Mouse (Mus musculus) embryonic facial prominence, embryonic 14.5 days (tissue): ENCODE measurements around the gene Timp3. TPM values are rescaled to one million over a fixed set of nuclear protein-coding genes. Genes with fewer than 3 reads are reported as not detected.

ENCODE experiments used
- ATAC-seq: fragments of 200-750 bp; cut with Nextera tagmentation; 2 replicates; pipeline ENCODE4 v1.8.0; 2017; ENCODE audit warnings: low read depth, moderate number of reproducible peaks, moderate TSS enrichment
- DNase-seq: peaks from one replicate; pipeline ENCODE4 v3.0.0-alpha.2; 2015; ENCODE audit warnings: low spot score
- H3K27ac ChIP-seq: fragments of 300-500 bp; sonication (generic); replicated peaks from 2 replicates; pipeline ENCODE4 v1.5.1; 2014; ENCODE audit warnings: low read depth, mild to moderate bottlenecking, low read length, moderate library complexity
- H3K27me3 ChIP-seq: fragments of 300-500 bp; sonication (generic); replicated peaks from 2 replicates; pipeline ENCODE4 v1.6.1; 2014; ENCODE audit warnings: low read length; ENCODE audit not compliant: control insufficient read depth, insufficient read depth
- H3K36me3 ChIP-seq: fragments of 300-500 bp; sonication (generic); 2 replicates; pipeline ENCODE4 v1.6.1; 2014; ENCODE audit warnings: low read length, mixed read lengths; ENCODE audit not compliant: control insufficient read depth, insufficient read depth
- H3K4me1 ChIP-seq: fragments of 300-500 bp; sonication (generic); 2 replicates; pipeline ENCODE4 v1.6.1; 2014; ENCODE audit warnings: antibody characterized with exemption, low read length; ENCODE audit not compliant: control insufficient read depth, insufficient read depth
- H3K4me2 ChIP-seq: fragments of 300-500 bp; sonication (generic); 2 replicates; pipeline ENCODE4 v1.6.1; 2014; ENCODE audit warnings: low read depth, mild to moderate bottlenecking, low read length, moderate library complexity, mixed read lengths
- H3K4me3 ChIP-seq: fragments of 300-500 bp; sonication (generic); 2 replicates; pipeline ENCODE4 v1.5.1; 2014; ENCODE audit warnings: low read depth, mild to moderate bottlenecking, low read length
- H3K9ac ChIP-seq: fragments of 300-500 bp; sonication (generic); 2 replicates; pipeline ENCODE4 v1.6.1; 2014; ENCODE audit warnings: low read depth, mild to moderate bottlenecking, low read length, moderate library complexity, mixed read lengths
- H3K9me3 ChIP-seq: fragments of 300-500 bp; sonication (generic); 2 replicates; pipeline ENCODE4 v1.6.1; 2016; ENCODE audit warnings: low read length; ENCODE audit not compliant: control insufficient read depth
- WGBS: fragments of 180-500 bp; shearing (Covaris S2); extraction: QIAGEN DNeasy Blood & Tissue Kit; methylation state at CpG from one replicate; pipeline ENCODE4 v1.1.7; 2014; 5-methylcytosine and 5-hydroxymethylcytosine counted together
- polyA plus RNA-seq: library from polyadenylated mRNA; unstranded; fragments of >200 nt; fragmentation: Nextera tagmentation; extraction: Ambion mirVana; gene quantifications from 2 replicates; pipeline ENCODE4 v1.2.1, GENCODE M21; 2014

Timp3 gene
- polyA plus RNA-seq, 1 experiment from 2014 or later = 77.5 TPM

DNA sequence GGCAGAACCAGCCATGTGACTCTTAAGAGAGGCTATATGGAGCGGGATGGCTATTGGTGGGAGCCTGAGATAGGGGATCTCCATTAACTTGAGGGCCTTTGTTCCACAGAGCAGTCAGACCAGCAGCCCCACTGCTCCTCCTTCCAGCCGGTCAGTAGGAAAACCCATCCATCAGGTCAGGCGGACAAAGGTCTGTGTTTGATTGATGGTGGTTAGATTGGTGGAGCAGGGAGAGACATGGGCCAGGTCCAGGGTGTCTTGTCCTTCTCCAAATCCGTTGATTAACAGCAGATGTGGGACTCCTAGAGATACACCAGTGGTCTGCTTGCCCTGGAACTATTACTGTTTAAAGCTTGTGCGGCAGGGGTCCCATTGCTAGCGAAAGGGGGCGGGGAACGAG, 34.4 kb downstream of the Timp3 start:
- H3K4me1 ChIP-seq = peaks cover 50% of the 10 kb centered on the region
- H3K9ac ChIP-seq = no peak overlapping the region
- WGBS = 54% methylated on average over 8 of the region's 8 CpGs
- no peak for ATAC-seq
- no peaks in the 10 kb centered on the region for H3K9me3 ChIP-seq
- no peak overlapping the region for H3K4me2 ChIP-seq
- DNase-seq = no peak
- no peak overlapping the region for H3K4me3 ChIP-seq
- H3K27me3 ChIP-seq = no peaks in the 10 kb centered on the region
- no peak overlapping the region for H3K27ac ChIP-seq
- H3K36me3 ChIP-seq = no peaks in the 10 kb centered on the region

DNA sequence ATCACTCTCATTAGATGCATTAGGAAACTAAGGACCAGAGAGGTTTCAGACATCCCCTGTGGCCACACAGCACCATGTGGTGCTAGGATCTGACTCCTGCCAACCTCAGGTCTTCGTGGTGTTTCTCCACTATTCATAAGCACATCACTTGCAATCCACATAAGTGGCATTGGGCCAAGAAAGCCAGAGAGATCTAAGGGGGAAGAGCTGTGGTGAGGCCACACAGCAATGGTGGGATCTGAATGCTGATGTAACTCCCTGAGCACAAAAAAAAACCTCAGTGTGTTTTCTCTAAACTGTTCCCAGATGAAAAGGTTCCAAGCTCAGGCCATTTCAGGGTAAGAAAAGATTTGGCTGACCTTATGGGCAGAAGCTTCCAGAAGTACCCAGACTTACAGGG, 36.3 kb downstream of the Timp3 start:
- Histone ChIP-seq H3K27ac (no peak overlapping the region), H3K4me1 (peaks cover 51% of the 10 kb centered on the region)
- DNase-seq = peak; percentile 61

DNA sequence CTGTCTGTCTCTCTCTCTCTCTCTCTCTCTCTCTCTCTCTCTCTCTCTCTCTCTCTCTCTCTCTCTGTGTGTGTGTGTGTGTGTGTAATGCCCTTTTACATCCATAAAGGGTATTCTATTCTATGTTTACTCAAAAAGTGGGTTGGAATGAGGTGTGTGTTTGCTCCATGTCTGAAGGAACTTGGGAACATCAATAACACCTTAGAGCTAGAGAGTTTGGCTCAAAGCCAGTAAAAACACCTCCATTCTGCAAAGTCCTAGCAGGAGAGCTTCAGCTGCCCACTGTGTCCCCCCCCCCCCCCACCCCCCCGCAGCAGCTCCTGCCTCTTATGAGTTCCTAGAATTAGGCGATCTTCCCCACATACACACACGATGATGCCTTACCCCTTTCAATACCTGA, 37.1 kb downstream of the Timp3 start:
- Histone ChIP-seq H3K27ac (no peak overlapping the region), H3K9ac (no peak overlapping the region), H3K36me3 (no peaks in the 10 kb centered on the region), H3K4me3 (no peak overlapping the region), H3K27me3 (no peaks in the 10 kb centered on the region), H3K9me3 (no peaks in the 10 kb centered on the region), H3K4me2 (no peak overlapping the region), H3K4me1 (peaks cover 45% of the 10 kb centered on the region)
- DNase-seq = peak; percentile 41
- no peak for ATAC-seq
- 29% methylated on average over 3 of the region's 3 CpGs for WGBS

More for the DNA sequence above, 36.3 kb downstream of the Timp3 start:
- WGBS = 27% methylated on average over 1 of the region's 1 CpGs
- Histone ChIP-seq H3K4me3 (no peak overlapping the region), H3K4me2 (no peak overlapping the region), H3K27me3 (no peaks in the 10 kb centered on the region), H3K9me3 (no peaks in the 10 kb centered on the region), H3K36me3 (no peaks in the 10 kb centered on the region), H3K9ac (no peak overlapping the region)
- ATAC-seq = no peak

DNA sequence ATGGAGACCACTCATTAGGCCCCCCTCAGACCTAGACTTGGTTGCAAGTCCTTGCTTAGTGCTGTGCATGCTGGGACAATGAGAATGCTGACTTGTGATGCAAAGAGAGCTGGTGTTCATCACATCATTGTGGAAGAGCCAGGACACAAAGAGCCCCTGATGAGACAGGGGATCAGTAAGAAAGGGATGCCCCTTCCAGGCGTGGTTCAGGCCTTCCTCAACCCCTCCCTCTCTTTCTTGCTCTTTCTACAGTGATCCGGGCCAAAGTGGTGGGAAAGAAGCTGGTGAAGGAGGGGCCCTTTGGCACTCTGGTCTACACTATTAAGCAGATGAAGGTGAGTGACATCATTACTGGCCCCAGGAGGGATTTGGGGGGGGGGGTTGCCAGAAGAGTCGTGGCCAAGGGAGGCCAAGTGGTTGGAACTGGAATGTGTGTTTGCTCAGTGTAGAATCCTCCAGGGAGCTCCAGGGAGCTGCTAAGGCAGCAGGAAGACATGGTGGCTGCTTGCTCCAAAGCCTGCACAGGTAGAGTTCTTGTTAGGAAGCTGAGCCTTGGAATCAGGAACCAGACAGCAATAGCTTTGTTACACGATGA, 38.0 kb downstream of the Timp3 start:
- Histone ChIP-seq H3K27me3 (no peaks in the 10 kb centered on the region), H3K27ac (no peak overlapping the region), H3K4me2 (no peak overlapping the region), H3K9me3 (no peaks in the 10 kb centered on the region), H3K9ac (no peak overlapping the region), H3K4me1 (peaks cover 38% of the 10 kb centered on the region), H3K36me3 (no peaks in the 10 kb centered on the region), H3K4me3 (no peak overlapping the region)
- WGBS = 45% methylated on average over 4 of the region's 4 CpGs
- ATAC-seq = no peak
- DNase-seq = no peak

DNA sequence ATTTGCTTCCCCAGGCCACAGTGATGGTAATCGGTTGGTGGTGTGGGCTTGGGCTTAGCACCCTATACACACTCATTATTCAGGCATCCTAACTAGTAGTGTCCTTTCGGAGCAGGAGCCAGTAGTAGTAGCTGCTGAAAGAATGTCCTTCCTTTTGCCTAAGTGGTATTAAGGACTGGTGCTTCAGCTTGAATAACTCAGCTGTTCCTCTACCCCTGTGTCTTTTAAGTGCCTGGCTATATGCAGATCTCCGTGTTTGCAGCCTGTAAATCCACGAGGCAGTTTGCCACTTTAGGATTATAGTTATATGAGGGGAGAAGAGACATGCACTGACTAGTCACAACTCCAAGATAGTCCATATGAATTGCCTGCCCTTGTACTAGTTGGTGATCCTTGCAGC, 38.9 kb downstream of the Timp3 start:
- H3K27ac ChIP-seq = no peak overlapping the region
- no peaks in the 10 kb centered on the region for H3K27me3 ChIP-seq
- peaks cover 4% of the 10 kb centered on the region; the same call in 1 of the 2 replicates for H3K36me3 ChIP-seq
- ATAC-seq (no peak), DNase-seq (no peak)
- H3K4me2 ChIP-seq = no peak overlapping the region
- H3K4me3 ChIP-seq = no peak overlapping the region
- no peaks in the 10 kb centered on the region for H3K9me3 ChIP-seq
- H3K9ac ChIP-seq = no peak overlapping the region
- H3K4me1 ChIP-seq = peaks cover 38% of the 10 kb centered on the region
- WGBS = 75% methylated on average over 4 of the region's 4 CpGs

DNA sequence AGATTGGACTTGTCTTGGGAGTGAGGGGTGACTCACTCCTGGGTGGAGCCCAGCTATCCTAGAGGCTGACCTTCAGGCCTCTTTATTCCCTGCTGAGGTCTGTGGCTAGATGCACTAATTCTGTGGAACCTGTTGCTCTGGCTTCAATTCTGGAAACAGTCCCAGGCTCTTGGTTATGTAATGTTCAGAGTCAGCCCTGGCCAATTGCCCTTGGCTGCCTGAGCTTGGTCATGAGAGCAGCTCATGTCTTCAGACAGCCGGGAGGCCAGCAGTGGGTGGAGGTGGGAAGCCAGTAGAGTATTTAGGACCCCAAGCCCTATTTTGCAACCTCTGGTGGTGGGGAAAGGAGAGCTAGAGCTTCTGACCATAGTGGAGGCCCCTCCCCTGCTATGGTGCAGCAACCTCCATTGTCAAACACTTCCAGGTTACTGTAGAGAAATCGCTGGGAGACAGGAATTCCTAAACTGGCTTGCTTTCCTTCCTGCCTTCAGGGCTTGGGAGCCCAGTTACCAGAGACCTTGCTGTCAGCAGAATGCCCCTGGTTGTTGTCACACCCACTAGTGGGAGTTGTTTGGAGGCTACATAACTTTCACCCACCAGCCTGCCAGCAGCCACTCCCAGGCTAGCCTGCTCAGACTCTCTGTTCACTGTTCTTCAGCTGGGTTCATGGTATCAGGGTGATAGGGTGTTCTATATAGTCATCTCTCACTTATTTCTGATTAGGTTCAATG, 39.6 kb downstream of the Timp3 start:
- peaks cover 11% of the 10 kb centered on the region for H3K36me3 ChIP-seq
- 39% methylated on average over 2 of the region's 2 CpGs for WGBS
- H3K27ac ChIP-seq = peak overlapping the region; percentile 25
- H3K9me3 ChIP-seq = no peaks in the 10 kb centered on the region
- H3K27me3 ChIP-seq = no peaks in the 10 kb centered on the region
- peak; percentile 90 for DNase-seq
- peak; percentile 41; the same call in 1 of the 2 replicates for ATAC-seq
- peaks cover 37% of the 10 kb centered on the region for H3K4me1 ChIP-seq
- no peak overlapping the region for H3K4me2 ChIP-seq
- no peak overlapping the region for H3K9ac ChIP-seq
- H3K4me3 ChIP-seq = no peak overlapping the region

DNA sequence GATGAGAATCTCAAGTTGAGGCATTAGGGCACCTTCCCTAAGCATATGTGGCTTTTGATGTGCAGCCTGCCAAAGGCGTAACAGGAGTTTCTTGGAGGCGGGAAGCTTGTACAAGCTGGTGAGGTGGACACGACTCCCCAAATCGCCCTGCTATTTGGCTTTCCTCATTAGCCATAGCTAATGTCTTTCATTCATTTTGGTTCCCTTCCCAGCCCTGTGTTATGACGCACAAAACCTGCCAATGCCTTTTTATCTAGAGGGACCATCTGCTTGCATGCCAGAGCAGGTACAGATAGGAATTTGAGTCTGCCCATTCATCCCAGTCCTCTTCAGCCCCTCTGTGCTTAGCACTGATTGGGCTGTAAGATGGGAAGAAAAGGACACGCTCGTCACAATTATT, 40.2 kb downstream of the Timp3 start:
- DNase-seq (no peak), ATAC-seq (no peak)
- Histone ChIP-seq H3K9me3 (no peaks in the 10 kb centered on the region), H3K27me3 (no peaks in the 10 kb centered on the region), H3K27ac (peak overlapping the region; percentile 25; the same call in 1 of the 2 replicates), H3K4me2 (no peak overlapping the region), H3K9ac (no peak overlapping the region), H3K36me3 (peaks cover 11% of the 10 kb centered on the region), H3K4me1 (peaks cover 31% of the 10 kb centered on the region), H3K4me3 (no peak overlapping the region)
- 64% methylated on average over 7 of the region's 7 CpGs for WGBS

DNA sequence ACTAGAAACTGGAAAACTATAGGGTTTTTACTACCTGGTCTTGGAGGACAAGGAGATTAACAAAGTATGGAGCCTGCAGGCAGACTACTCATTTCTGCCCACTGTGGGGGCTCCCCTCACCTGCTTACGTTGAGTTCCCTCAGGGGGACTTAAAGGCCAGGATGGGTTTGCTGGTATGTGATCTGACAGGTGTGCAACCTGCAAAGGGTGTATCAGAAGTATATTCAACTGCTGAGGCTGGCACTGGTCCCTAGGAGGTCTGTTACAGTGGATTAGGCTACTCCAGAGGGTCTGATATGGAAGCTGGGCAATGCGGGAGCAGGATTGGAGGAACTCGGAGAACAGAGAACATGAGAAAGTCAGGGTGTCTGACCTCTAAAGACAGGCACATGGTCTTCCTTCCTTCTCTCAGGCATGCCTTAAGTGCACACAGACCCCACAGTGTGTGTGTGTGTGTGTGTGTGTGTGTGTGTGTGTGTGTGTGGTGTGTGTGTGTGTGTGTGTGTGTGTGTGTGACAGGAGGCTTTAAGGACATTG, 40.9 kb downstream of the Timp3 start:
- Histone ChIP-seq H3K4me1 (peaks cover 30% of the 10 kb centered on the region), H3K9ac (no peak overlapping the region), H3K4me3 (no peak overlapping the region), H3K9me3 (no peaks in the 10 kb centered on the region), H3K27me3 (no peaks in the 10 kb centered on the region), H3K4me2 (no peak overlapping the region), H3K36me3 (peaks cover 11% of the 10 kb centered on the region), H3K27ac (no peak overlapping the region)
- 60% methylated on average over 3 of the region's 3 CpGs for WGBS
- DNase-seq = no peak
- no peak for ATAC-seq
